ENCODE assay signal across 8 mouse cellular contexts in the genomic region with DNA sequence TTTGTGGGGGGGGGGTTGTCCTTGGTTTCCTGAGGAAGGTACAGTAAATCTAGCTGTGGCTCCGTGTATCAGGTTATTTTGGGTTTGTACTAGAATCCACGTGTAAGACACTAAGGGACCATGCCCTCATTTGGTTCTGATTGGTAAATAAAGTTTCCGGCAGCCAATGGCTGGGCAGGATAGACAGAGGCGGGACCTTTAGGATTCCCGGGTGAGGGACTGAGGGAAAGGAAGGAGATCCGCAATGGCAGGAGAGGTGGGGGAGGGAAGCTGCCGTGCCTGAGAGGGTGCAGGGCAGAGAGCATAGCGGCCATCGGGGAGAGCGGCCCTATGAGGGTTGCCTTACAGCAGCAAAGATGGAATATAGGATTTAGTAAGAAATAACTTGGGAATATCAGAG. TPM values are rescaled to one million over a fixed set of nuclear protein-coding genes. Genes with fewer than 3 reads are reported as not detected.
DNase-seq lines count a peak whose midpoint lies in the region; ATAC-seq and TF ChIP-seq lines count a peak whose summit lies in the region.

No protein-coding gene starts in this region.

- no peak overlapping the region for H3K9ac ChIP-seq in intestine, postnatal 0 days (ENCODE audit: low read depth, low read length)
- H3K9ac ChIP-seq in liver, embryonic 16.5 days (ENCODE audit: low read depth, low read length) = no peak overlapping the region; the same call in 1 of the 2 replicates
- no peak overlapping the region for H3K9ac ChIP-seq in stomach, embryonic 14.5 days (replicated peaks; ENCODE audit: low read depth, low read length)

- peak overlapping the region; percentile 53 for H3K4me2 ChIP-seq in intestine, postnatal 0 days (replicated peaks; ENCODE audit: low read depth)
- peak overlapping the region; percentile 48 for H3K4me2 ChIP-seq in liver, embryonic 16.5 days (ENCODE audit: low read depth, low read length)
- peak overlapping the region; percentile 15; the same call in 1 of the 2 replicates for H3K4me2 ChIP-seq in stomach, embryonic 14.5 days (replicated peaks; ENCODE audit: low read depth, low read length)

- no peak for TF ChIP-seq CTCF in left cerebral cortex, adult 2 months (IDR thresholded peaks at IDR 0.05)
- no peak for TF ChIP-seq CTCF in intestine, postnatal 0 days (IDR thresholded peaks at IDR 0.05; ENCODE audit: low read depth)

- intact Hi-C loops in left cerebral cortex, adult 2 months (cut with DNase I) = loop anchor here (5.0 kb wide), 1 partner anchor 70 kb away; no protein-coding TSS in a partner anchor
- intact Hi-C loops in left cerebral cortex, postnatal 25 days (cut with DNase I) = loop anchor here (10.0 kb wide), 1 partner anchor 1668 kb away; no protein-coding TSS in a partner anchor

- H3K27me3 ChIP-seq in intestine, postnatal 0 days (replicated peaks; ENCODE audit: control insufficient read depth, insufficient read depth, low read length) = no peaks in the 10 kb centered on the region
- no peaks in the 10 kb centered on the region for H3K27me3 ChIP-seq in liver, embryonic 16.5 days (ENCODE audit: control insufficient read depth, insufficient read depth, low read depth, low read length)
- no peaks in the 10 kb centered on the region for H3K27me3 ChIP-seq in stomach, embryonic 14.5 days (ENCODE audit: control insufficient read depth, insufficient read depth, low read length)

- H3K36me3 ChIP-seq in intestine, postnatal 0 days (ENCODE audit: control insufficient read depth, insufficient read depth) = peaks cover 5% of the 10 kb centered on the region; the same call in 1 of the 2 replicates
- no peaks in the 10 kb centered on the region for H3K36me3 ChIP-seq in liver, embryonic 16.5 days (ENCODE audit: control insufficient read depth, insufficient read depth)
- H3K36me3 ChIP-seq in stomach, embryonic 14.5 days (ENCODE audit: control insufficient read depth, insufficient read depth, low read length) = peaks cover 11% of the 10 kb centered on the region

- H3K4me3 ChIP-seq in left cerebral cortex, adult 2 months = 0 out of 2 replicates have a peak overlapping the region, but pooled peaks have one; percentile 7
- H3K4me3 ChIP-seq in intestine, postnatal 0 days (ENCODE audit: low read depth, low read length) = 0 out of 2 replicates have a peak overlapping the region, but pooled peaks have one; percentile 5
- peak overlapping the region; percentile 18; the same call in 1 of the 2 replicates for H3K4me3 ChIP-seq in liver, embryonic 16.5 days (ENCODE audit: low read depth, low read length)
- peak overlapping the region; percentile 0; the same call in 1 of the 2 replicates for H3K4me3 ChIP-seq in stomach, embryonic 14.5 days (ENCODE audit: low read depth, low read length)

- peak; percentile 21 for ATAC-seq in granulocyte monocyte progenitor cell, adult 5-6 weeks (replicated peaks; ENCODE audit: poor library complexity, severe bottlenecking)
- no peak for ATAC-seq in intestine, postnatal 0 days
- peak; percentile 43 for ATAC-seq in liver, embryonic 16.5 days (ENCODE audit: low read depth)
- ATAC-seq in stomach, embryonic 14.5 days (ENCODE audit: insufficient number of reproducible peaks, insufficient read depth, low FRiP score, low read depth) = no peak

- 24% methylated on average over 10 of the region's 10 CpGs for WGBS in intestine, postnatal 0 days
- 31% methylated on average over 10 of the region's 10 CpGs for WGBS in liver, embryonic 16.5 days (ENCODE audit: insufficient replicate concordance)
- 27% methylated on average over 10 of the region's 10 CpGs for WGBS in stomach, embryonic 14.5 days

- H3K4me1 ChIP-seq in intestine, postnatal 0 days (replicated peaks; ENCODE audit: control insufficient read depth, insufficient read depth, low read length) = no peaks in the 10 kb centered on the region
- no peaks in the 10 kb centered on the region; the same call in 1 of the 2 replicates for H3K4me1 ChIP-seq in liver, embryonic 16.5 days (ENCODE audit: control insufficient read depth, low read depth, low read length)
- H3K4me1 ChIP-seq in stomach, embryonic 14.5 days (ENCODE audit: control insufficient read depth, insufficient read depth, low read length) = no peaks in the 10 kb centered on the region

- DNase-seq in left cerebral cortex, adult 2 months (ENCODE audit: extremely low spot score in 1 of 2, low spot score in 2 of 2) = no peak
- no peak for DNase-seq in left cerebral cortex, postnatal 25 days (ENCODE audit: low spot score in 2 of 2)
- no peak for DNase-seq in spleen, postnatal 10 days (ENCODE audit: low spot score in 2 of 2)
- DNase-seq in frontal cortex, postnatal 14 days (ENCODE audit: low spot score in 2 of 2) = no peak

- H3K9me3 ChIP-seq in intestine, postnatal 0 days (ENCODE audit: control insufficient read depth) = no peaks in the 10 kb centered on the region
- no peaks in the 10 kb centered on the region for H3K9me3 ChIP-seq in liver, embryonic 16.5 days (replicated peaks; ENCODE audit: control insufficient read depth, low read length)
- no peaks in the 10 kb centered on the region for H3K9me3 ChIP-seq in stomach, embryonic 14.5 days (ENCODE audit: control insufficient read depth, low read depth, low read length)

- no peak overlapping the region for H3K27ac ChIP-seq in left cerebral cortex, adult 2 months
- H3K27ac ChIP-seq in intestine, postnatal 0 days (ENCODE audit: low read depth, low read length) = no peak overlapping the region
- no peak overlapping the region for H3K27ac ChIP-seq in liver, embryonic 16.5 days (ENCODE audit: low read length)
- no peak overlapping the region for H3K27ac ChIP-seq in stomach, embryonic 14.5 days (ENCODE audit: low read length)

RNA-seq across cellular contexts. Expression of a gene that starts 39.9 kb away (rescaled TPM):
- 10 to 100 TPM; 68.1 to 69.2 TPM for total RNA-seq in left cerebral cortex, adult 2 months (2021)
- total RNA-seq in left cerebral cortex, postnatal 25 days (2021) = 10 to 100 TPM; 67.3 to 72.0 TPM
- total RNA-seq in granulocyte monocyte progenitor cell, adult 5-6 weeks (2014; fragmentation: Nextera tagmentation) = 133 and 145 TPM in 2 replicates
- 94.4 and 114 TPM in 2 replicates for total RNA-seq in granulocyte monocyte progenitor cell, adult 5-6 weeks (2017)
- polyA plus RNA-seq in intestine, postnatal 0 days (2015; fragmentation: Nextera tagmentation; extraction: Ambion mirVana) = 168 and 169 TPM in 2 replicates
- 109 and 113 TPM in 2 replicates for polyA plus RNA-seq in liver, embryonic 16.5 days (2015; fragmentation: Nextera tagmentation; extraction: Ambion mirVana)
- 269 and 284 TPM in 2 replicates for polyA plus RNA-seq in stomach, embryonic 14.5 days (2014; fragmentation: Nextera tagmentation; extraction: Ambion mirVana)

Comparison
In these comparisons a context has a peak if more than half of its experiments do, and no peak if none do; other contexts are left out.
1. ATAC-seq: peak in granulocyte monocyte progenitor cell, adult 5-6 weeks (single experiment) and liver, embryonic 16.5 days (single experiment); none in intestine, postnatal 0 days (single experiment) and stomach, embryonic 14.5 days (single experiment).
2. Peak in every context shown above with its lines, with median percentiles within 50 percentile points of each other: H3K4me3 ChIP-seq and H3K4me2 ChIP-seq.